Mouse (Mus musculus) adrenal gland, adult 2 months (tissue): ENCODE data around the gene Oser1. TPM values are rescaled to one million over a fixed set of nuclear protein-coding genes. Genes with fewer than 3 reads are reported as not detected.
"Not testable (repeated sequence)": the region's sequence is repeated elsewhere in the genome, so short reads cannot be mapped to it uniquely, and the experiment has no call there.

Experiments
- DNase-seq: peaks from one replicate; pipeline ENCODE4 v3.0.0; 2021
- long read RNA-seq: library from polyadenylated mRNA; stranded (forward); transcript quantifications from one replicate; pipeline ENCODE4 v2.0.0, GENCODE M21; 2021
- polyA plus RNA-seq: library from polyadenylated mRNA; depleted of rRNA; stranded (reverse); fragments of >200 nt; gene quantifications from 2 replicates; pipeline ENCODE4 v1.2.3, GENCODE M21; 2012; rRNA removed
- total RNA-seq, 2 experiments: library from RNA; stranded (reverse); gene quantifications; 2 replicates each; pipeline ENCODE4 v1.2.3; 2021

Oser1 gene
- total RNA-seq (10 to 100 TPM; 29.2 to 49.2 TPM), polyA plus RNA-seq (3.0 TPM in 2 replicates)
- long read RNA-seq, transcript Oser1-201 (4 exons, 1,620 nt) = major isoform, 45 of 45 reads
- long read RNA-seq, partial matches to known transcripts = 0 of 45 reads
- long read RNA-seq, other reads (novel, unspliced or antisense) = 0 of 45 reads

GRCm38 (mm10) chr2:163424597-163424996, at the start of gene Oser1:
Oser1 (minus strand) TSS chr2:163424697.
- no peak for DNase-seq

GRCm38 (mm10) chr2:163472466-163472851, 48.0 kb upstream of the Oser1 start, which contains the start of gene Fitm2:
Fitm2 (minus strand) TSS chr2:163472629.
- DNase-seq = peak; percentile 96

- peak; percentile 62 for DNase-seq
Measured at GRCm38 (mm10) chr2:163471710-163472465, 47.4 kb upstream of the Oser1 start.

- DNase-seq = peak; percentile 68
Measured at GRCm38 (mm10) chr2:163471136-163471535, 46.6 kb upstream of the Oser1 start.

- DNase-seq = no peak
Measured at GRCm38 (mm10) chr2:163469711-163470110, 45.2 kb upstream of the Oser1 start.

GRCm38 (mm10) chr2:163468866-163469265, 44.4 kb upstream of the Oser1 start:
- peak; percentile 47 for DNase-seq

GRCm38 (mm10) chr2:163467585-163467984, 43.1 kb upstream of the Oser1 start:
- peak; percentile 82 for DNase-seq

- no peak for DNase-seq
Measured at GRCm38 (mm10) chr2:163466771-163467170, 42.3 kb upstream of the Oser1 start.

- DNase-seq = no peak
Measured at GRCm38 (mm10) chr2:163464562-163464961, 40.1 kb upstream of the Oser1 start.

- DNase-seq = no peak
Measured at GRCm38 (mm10) chr2:163463998-163464397, 39.5 kb upstream of the Oser1 start.

- DNase-seq = no peak
Measured at GRCm38 (mm10) chr2:163463251-163463769, 38.8 kb upstream of the Oser1 start.

GRCm38 (mm10) chr2:163462801-163463200, 38.3 kb upstream of the Oser1 start:
- no peak for DNase-seq

- no peak for DNase-seq
Measured at GRCm38 (mm10) chr2:163462386-163462785, 37.9 kb upstream of the Oser1 start.

GRCm38 (mm10) chr2:163461307-163461706, 36.8 kb upstream of the Oser1 start:
- DNase-seq = not testable (repeated sequence)

- DNase-seq = no peak
Measured at GRCm38 (mm10) chr2:163460622-163461021, 36.1 kb upstream of the Oser1 start.

GRCm38 (mm10) chr2:163459380-163459779, 34.9 kb upstream of the Oser1 start:
- no peak for DNase-seq

- no peak for DNase-seq
Measured at GRCm38 (mm10) chr2:163458539-163459265, 34.2 kb upstream of the Oser1 start.

- no peak for DNase-seq
Measured at GRCm38 (mm10) chr2:163453378-163453777, 28.9 kb upstream of the Oser1 start.

- DNase-seq = no peak
Measured at GRCm38 (mm10) chr2:163452738-163453137, 28.2 kb upstream of the Oser1 start.

GRCm38 (mm10) chr2:163450668-163451295, 26.3 kb upstream of the Oser1 start:
- DNase-seq = no peak

- no peak for DNase-seq
Measured at GRCm38 (mm10) chr2:163449276-163449675, 24.8 kb upstream of the Oser1 start.

- no peak for DNase-seq
Measured at GRCm38 (mm10) chr2:163447375-163447774, 22.9 kb upstream of the Oser1 start.
